Mouse (Mus musculus) thymus, postnatal 0 days (tissue): ENCODE measurements around the gene Taf9b. TPM values are rescaled to one million over a fixed set of nuclear protein-coding genes. Genes with fewer than 3 reads are reported as not detected.
"Not testable (repeated sequence)": the region's sequence is repeated elsewhere in the genome, so short reads cannot be mapped to it uniquely, and the experiment has no call there.

Source experiments
- DNase-seq: peaks from one replicate; pipeline ENCODE4 v3.0.0-alpha.2; 2015; ENCODE audit warnings: low spot score
- polyA plus RNA-seq: library from polyadenylated mRNA; unstranded; fragments of >200 nt; fragmentation: Nextera tagmentation; extraction: Ambion mirVana; gene quantifications from 2 replicates; pipeline ENCODE4 v1.2.1, GENCODE M21; 2015

The Taf9b gene
- 10.8 and 13.7 TPM in 2 replicates for polyA plus RNA-seq

GRCm38 (mm10) chrX:106221058-106221457 is at the start of gene Taf9b:
TSS of gene Taf9b (minus strand) at chrX:106221158.
- DNase-seq = no peak

GRCm38 (mm10) chrX:106255276-106255675 is 34.3 kb upstream of the Taf9b start, which contains the start of gene Fnd3c2:
TSS of gene Fnd3c2 (minus strand) at chrX:106255376.
- no peak for DNase-seq

GRCm38 (mm10) chrX:106219171-106220032 is 1.6 kb downstream of the Taf9b start:
- peak; percentile 67 for DNase-seq

GRCm38 (mm10) chrX:106209100-106209499 is 11.9 kb downstream of the Taf9b start:
- no peak for DNase-seq

- DNase-seq = peak; percentile 12
Measured at GRCm38 (mm10) chrX:106198904-106199303, 22.1 kb downstream of the Taf9b start.

- peak; percentile 5 for DNase-seq
Measured at GRCm38 (mm10) chrX:106197308-106197707, 23.6 kb downstream of the Taf9b start.

- DNase-seq = not testable (repeated sequence)
Measured at GRCm38 (mm10) chrX:106194361-106194760, 26.6 kb downstream of the Taf9b start.

- DNase-seq = no peak
Measured at GRCm38 (mm10) chrX:106190091-106190490, 30.9 kb downstream of the Taf9b start.

- DNase-seq = peak; percentile 48
Measured at GRCm38 (mm10) chrX:106189356-106189755, 31.6 kb downstream of the Taf9b start.

- peak; percentile 3 for DNase-seq
Measured at GRCm38 (mm10) chrX:106187737-106188136, 33.2 kb downstream of the Taf9b start.

GRCm38 (mm10) chrX:106186713-106187649 is 34.0 kb downstream of the Taf9b start, which contains the start of gene Pgk1:
TSS of gene Pgk1 (plus strand) at chrX:106187100.
- DNase-seq = peak; percentile 92

- DNase-seq = no peak
Measured at GRCm38 (mm10) chrX:106185706-106186105, 35.3 kb downstream of the Taf9b start.

GRCm38 (mm10) chrX:106184279-106184678 is 36.7 kb downstream of the Taf9b start:
- DNase-seq = no peak

GRCm38 (mm10) chrX:106176331-106176730 is 44.6 kb downstream of the Taf9b start:
- DNase-seq = no peak

- peak; percentile 40 for DNase-seq
Measured at GRCm38 (mm10) chrX:106171853-106172154, 49.2 kb downstream of the Taf9b start.

- DNase-seq = peak; percentile 79
Measured at GRCm38 (mm10) chrX:106171106-106171852, 49.7 kb downstream of the Taf9b start.

GRCm38 (mm10) chrX:106165089-106165488 is 55.9 kb downstream of the Taf9b start:
- DNase-seq = no peak

GRCm38 (mm10) chrX:106164555-106164954 is 56.4 kb downstream of the Taf9b start:
- no peak for DNase-seq

GRCm38 (mm10) chrX:106163995-106164394 is 57.0 kb downstream of the Taf9b start:
- no peak for DNase-seq
